Mouse (Mus musculus) liver, embryonic 16.5 days (tissue): Measurements from ENCODE around the gene Gm37240. TPM values are rescaled to one million over a fixed set of nuclear protein-coding genes. Genes with fewer than 3 reads are reported as not detected.

Experiments used
- ATAC-seq: fragments of 200-750 bp; cut with Nextera tagmentation; 2 replicates; pipeline ENCODE4 v1.8.0; 2017; ENCODE audit warnings: low read depth, mild to moderate bottlenecking, moderate number of reproducible peaks, moderate library complexity
- H3K27ac ChIP-seq: fragments of 300-500 bp; sonication (generic); 2 replicates; pipeline ENCODE4 v1.5.1; 2014; ENCODE audit warnings: mild to moderate bottlenecking, low read length
- H3K27me3 ChIP-seq: fragments of 300-500 bp; sonication (generic); 2 replicates; pipeline ENCODE4 v1.6.1; 2014; ENCODE audit warnings: low read depth, low read length, mixed read lengths; ENCODE audit not compliant: control insufficient read depth, insufficient read depth
- H3K36me3 ChIP-seq: fragments of 300-500 bp; sonication (generic); 2 replicates; pipeline ENCODE4 v1.6.1; 2014; ENCODE audit warnings: mild to moderate bottlenecking; ENCODE audit not compliant: control insufficient read depth, insufficient read depth
- H3K4me1 ChIP-seq: fragments of 300-500 bp; sonication (generic); 2 replicates; pipeline ENCODE4 v1.6.1; 2014; ENCODE audit warnings: low read depth, low read length, mixed read lengths; ENCODE audit not compliant: control insufficient read depth
- H3K4me2 ChIP-seq: fragments of 300-500 bp; sonication (generic); 2 replicates; pipeline ENCODE4 v1.6.1; 2014; ENCODE audit warnings: low read depth, low read length, mixed read lengths
- H3K4me3 ChIP-seq: fragments of 300-500 bp; sonication (generic); 2 replicates; pipeline ENCODE4 v1.5.1; 2014; ENCODE audit warnings: low read depth, mild to moderate bottlenecking, low read length
- H3K9ac ChIP-seq: fragments of 300-500 bp; sonication (generic); 2 replicates; pipeline ENCODE4 v1.6.1; 2014; ENCODE audit warnings: low read depth, low read length
- H3K9me3 ChIP-seq: fragments of 300-500 bp; sonication (generic); replicated peaks from 2 replicates; pipeline ENCODE4 v1.6.1; 2016; ENCODE audit warnings: low read length; ENCODE audit not compliant: control insufficient read depth
- WGBS: fragments of 180-500 bp; shearing (Covaris S2); extraction: QIAGEN DNeasy Blood & Tissue Kit; methylation state at CpG from one replicate; pipeline ENCODE4 v1.1.7; 2014; ENCODE audit not compliant: insufficient replicate concordance; 5-methylcytosine and 5-hydroxymethylcytosine counted together
- polyA plus RNA-seq: library from polyadenylated mRNA; unstranded; fragments of >200 nt; fragmentation: Nextera tagmentation; extraction: Ambion mirVana; gene quantifications from 2 replicates; pipeline ENCODE4 v1.2.1, GENCODE M21; 2015

Gm37240 gene
- polyA plus RNA-seq, 1 experiment from 2014 or later, result 0.65 TPM

DNA sequence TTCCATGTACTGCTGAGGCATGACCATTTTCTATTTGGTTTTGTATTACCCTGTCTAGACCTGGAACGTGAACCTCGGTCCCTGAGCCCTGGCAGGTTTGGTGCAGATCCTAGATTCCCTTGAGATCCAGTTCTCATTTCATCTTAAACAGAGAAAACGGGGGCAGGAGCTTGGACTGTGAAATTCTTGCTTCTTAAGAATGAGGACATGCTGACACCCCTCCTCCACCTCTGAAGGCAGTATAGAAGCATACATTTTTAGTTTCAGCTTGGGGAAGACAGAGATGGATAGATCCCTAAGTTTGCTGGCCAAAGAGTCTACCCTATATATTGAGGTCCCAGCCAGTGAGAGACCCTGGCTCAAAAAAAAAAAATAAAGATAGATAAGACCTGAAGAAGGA, 742.9 kb downstream of the Gm37240 start:
- Histone ChIP-seq H3K4me3 (no peak overlapping the region), H3K4me2 (no peak overlapping the region), H3K9ac (no peak overlapping the region), H3K4me1 (no peaks in the 10 kb centered on the region), H3K36me3 (no peaks in the 10 kb centered on the region), H3K9me3 (no peaks in the 10 kb centered on the region), H3K27ac (no peak overlapping the region), H3K27me3 (no peaks in the 10 kb centered on the region)
- WGBS, result 49% methylated on average over 3 of the region's 3 CpGs
- no peak for ATAC-seq

DNA sequence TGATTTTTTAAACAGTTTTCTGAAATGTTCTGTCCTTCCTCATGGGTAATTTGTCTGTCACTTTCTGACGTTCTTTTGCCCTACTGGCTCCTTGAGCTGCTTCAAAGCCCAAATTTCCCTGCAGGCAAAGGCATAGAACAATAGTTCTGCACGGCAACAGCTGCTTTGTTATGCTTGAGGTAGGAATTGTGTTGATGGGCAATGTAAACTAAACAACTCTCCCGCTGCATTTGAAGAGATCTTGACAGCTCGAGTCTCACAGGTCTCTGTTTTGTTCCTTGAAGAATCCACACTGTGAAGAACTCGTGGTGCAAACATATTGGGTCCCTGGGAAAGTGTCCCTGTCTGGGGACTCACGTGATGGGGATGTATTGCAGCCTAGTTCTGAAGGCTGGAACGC, 746.8 kb downstream of the Gm37240 start:
- Histone ChIP-seq H3K4me1 (no peaks in the 10 kb centered on the region), H3K36me3 (no peaks in the 10 kb centered on the region), H3K4me3 (no peak overlapping the region), H3K27me3 (no peaks in the 10 kb centered on the region), H3K9ac (no peak overlapping the region), H3K27ac (no peak overlapping the region), H3K9me3 (no peaks in the 10 kb centered on the region), H3K4me2 (no peak overlapping the region)
- ATAC-seq, result no peak
- 41% methylated on average over 7 of the region's 7 CpGs for WGBS

DNA sequence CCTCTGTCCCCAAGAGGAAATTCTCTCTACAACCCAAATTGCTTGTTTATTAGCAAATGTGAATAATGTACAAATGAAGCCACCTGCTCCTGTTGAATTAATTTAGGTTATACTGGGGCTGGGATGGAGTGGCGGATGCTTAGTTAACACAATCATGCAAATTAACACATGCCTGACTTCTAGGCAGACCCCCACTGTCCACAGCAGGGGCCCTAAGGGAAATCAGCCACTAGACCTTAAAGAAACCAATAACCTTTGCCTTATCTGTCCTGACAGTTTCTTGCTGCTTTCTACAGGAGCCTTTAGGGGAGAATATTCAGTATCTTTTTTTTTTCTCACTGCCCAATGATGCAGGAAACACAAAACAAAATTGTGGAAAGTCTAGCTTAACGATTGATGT, 748.9 kb downstream of the Gm37240 start:
- H3K9me3 ChIP-seq, result no peaks in the 10 kb centered on the region
- no peak for ATAC-seq
- H3K9ac ChIP-seq, result no peak overlapping the region
- H3K4me3 ChIP-seq, result no peak overlapping the region
- WGBS, result 51% methylated on average over 2 of the region's 2 CpGs
- no peak overlapping the region for H3K4me2 ChIP-seq
- H3K36me3 ChIP-seq, result no peaks in the 10 kb centered on the region
- H3K4me1 ChIP-seq, result no peaks in the 10 kb centered on the region
- no peak overlapping the region for H3K27ac ChIP-seq
- no peaks in the 10 kb centered on the region for H3K27me3 ChIP-seq

DNA sequence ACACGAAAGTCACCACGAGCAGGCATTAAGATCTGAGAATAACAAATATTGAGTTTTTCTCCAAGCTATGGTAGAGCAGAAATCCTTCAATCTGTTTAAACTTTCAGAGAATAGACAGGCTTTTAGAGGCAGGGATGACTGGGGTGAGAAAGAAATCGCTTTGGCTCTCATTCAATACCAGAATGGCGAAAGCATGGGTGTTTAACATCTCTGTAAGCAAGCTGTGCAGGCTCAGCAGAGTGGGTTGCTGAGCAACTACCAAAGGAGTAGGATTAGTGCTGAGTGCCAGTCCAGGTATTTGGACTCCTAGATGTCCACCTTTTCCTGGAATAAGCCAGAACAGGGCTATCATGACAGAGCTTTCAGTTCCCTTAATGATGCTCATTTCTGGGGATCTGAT, 753.8 kb downstream of the Gm37240 start:
- H3K27ac ChIP-seq, result no peak overlapping the region
- ATAC-seq, result no peak
- H3K9me3 ChIP-seq, result no peaks in the 10 kb centered on the region
- no peaks in the 10 kb centered on the region for H3K36me3 ChIP-seq
- H3K4me3 ChIP-seq, result no peak overlapping the region
- no peaks in the 10 kb centered on the region for H3K27me3 ChIP-seq
- H3K4me1 ChIP-seq, result no peaks in the 10 kb centered on the region
- 67% methylated on average over 4 of the region's 4 CpGs for WGBS
- no peak overlapping the region for H3K9ac ChIP-seq
- no peak overlapping the region for H3K4me2 ChIP-seq

GRCm38 (mm10) chr3:85131878-85132277, 755.4 kb downstream of the Gm37240 start:
- no peak overlapping the region for H3K4me2 ChIP-seq
- 58% methylated on average over 7 of the region's 7 CpGs for WGBS
- ATAC-seq, result no peak

GRCm38 (mm10) chr3:85128546-85128945, 758.8 kb downstream of the Gm37240 start:
- WGBS, result 61% methylated on average over 8 of the region's 8 CpGs
- Histone ChIP-seq H3K9me3 (no peaks in the 10 kb centered on the region), H3K9ac (no peak overlapping the region), H3K27me3 (no peaks in the 10 kb centered on the region), H3K4me3 (no peak overlapping the region), H3K4me2 (no peak overlapping the region), H3K4me1 (no peaks in the 10 kb centered on the region), H3K36me3 (no peaks in the 10 kb centered on the region), H3K27ac (no peak overlapping the region)
- no peak for ATAC-seq

More at GRCm38 (mm10) chr3:85131878-85132277, 755.4 kb downstream of the Gm37240 start:
- H3K27me3 ChIP-seq, result no peaks in the 10 kb centered on the region
- no peaks in the 10 kb centered on the region for H3K36me3 ChIP-seq
- no peak overlapping the region for H3K9ac ChIP-seq
- no peak overlapping the region for H3K4me3 ChIP-seq
- no peak overlapping the region for H3K27ac ChIP-seq
- H3K9me3 ChIP-seq, result no peaks in the 10 kb centered on the region
- no peaks in the 10 kb centered on the region for H3K4me1 ChIP-seq

DNA sequence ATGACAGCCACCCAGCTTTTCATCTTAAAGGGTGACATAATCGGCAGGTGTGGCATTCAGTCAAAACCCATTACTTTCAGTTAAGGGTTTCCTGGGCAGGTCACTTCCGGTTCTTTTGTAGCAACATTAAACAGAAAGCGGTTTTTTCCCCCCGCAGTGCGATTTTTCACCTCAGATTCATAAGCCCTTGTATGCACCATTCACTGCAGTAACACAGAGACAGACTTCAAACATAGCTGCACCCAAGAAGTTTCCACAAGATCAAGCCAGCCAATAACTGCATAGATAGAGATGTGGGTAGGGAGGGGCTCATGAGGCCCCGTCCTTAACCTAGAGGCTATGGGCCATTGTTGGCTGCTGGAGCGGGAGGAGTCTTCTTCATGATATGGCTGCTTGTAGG, 760.3 kb downstream of the Gm37240 start:
- ATAC-seq, result no peak
- no peak overlapping the region for H3K4me3 ChIP-seq
- H3K4me2 ChIP-seq, result no peak overlapping the region
- no peaks in the 10 kb centered on the region for H3K36me3 ChIP-seq
- H3K27me3 ChIP-seq, result no peaks in the 10 kb centered on the region
- 57% methylated on average over 7 of the region's 7 CpGs for WGBS
- H3K27ac ChIP-seq, result no peak overlapping the region
- no peaks in the 10 kb centered on the region for H3K4me1 ChIP-seq
- H3K9me3 ChIP-seq, result no peaks in the 10 kb centered on the region
- H3K9ac ChIP-seq, result no peak overlapping the region

DNA sequence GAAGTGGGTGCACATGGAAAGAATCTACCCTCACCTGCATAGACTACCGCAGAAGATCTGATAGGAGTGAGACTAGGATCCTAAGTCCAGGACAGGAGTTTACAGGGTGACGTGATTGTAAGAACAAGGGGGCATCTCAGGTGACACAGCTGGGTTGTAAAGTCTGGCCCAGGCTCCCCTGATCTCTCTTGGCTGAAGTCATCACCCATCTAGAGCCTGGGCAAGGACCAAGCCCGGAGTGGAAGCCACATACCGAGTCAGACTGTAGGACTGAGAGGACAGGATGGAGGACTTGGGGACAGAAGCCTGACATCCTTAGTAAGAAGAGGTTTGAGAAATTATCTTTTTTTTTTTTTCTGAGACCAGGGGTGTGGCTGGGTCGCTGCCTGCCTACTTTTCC, 761.8 kb downstream of the Gm37240 start:
- Histone ChIP-seq H3K27me3 (no peaks in the 10 kb centered on the region), H3K4me2 (no peak overlapping the region), H3K27ac (no peak overlapping the region), H3K4me3 (no peak overlapping the region), H3K9ac (no peak overlapping the region), H3K36me3 (no peaks in the 10 kb centered on the region), H3K9me3 (no peaks in the 10 kb centered on the region), H3K4me1 (no peaks in the 10 kb centered on the region)
- ATAC-seq, result no peak
- 63% methylated on average over 5 of the region's 5 CpGs for WGBS

DNA sequence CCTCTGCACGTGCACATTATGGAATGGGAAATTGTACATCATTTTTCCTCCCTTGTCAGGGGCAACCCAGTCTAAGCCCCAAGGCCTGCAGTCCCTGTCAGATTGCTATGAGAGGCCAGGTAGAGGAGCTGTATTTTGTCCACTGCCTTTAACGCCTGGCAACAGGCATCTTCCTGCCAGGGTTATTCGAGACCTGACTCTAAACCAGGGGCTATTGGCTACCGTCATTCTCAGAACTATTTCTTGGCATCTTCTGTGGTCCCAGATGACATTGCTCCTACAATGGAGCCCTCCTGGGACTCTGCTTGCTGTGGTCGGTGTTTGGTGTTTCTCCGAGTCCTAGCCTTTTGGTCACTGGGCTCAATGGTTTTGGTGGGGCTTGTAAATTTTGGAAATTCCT, 762.4 kb downstream of the Gm37240 start:
- H3K9ac ChIP-seq, result no peak overlapping the region
- H3K27me3 ChIP-seq, result no peaks in the 10 kb centered on the region
- H3K9me3 ChIP-seq, result no peaks in the 10 kb centered on the region
- H3K4me2 ChIP-seq, result no peak overlapping the region
- 67% methylated on average over 6 of the region's 6 CpGs for WGBS
- no peak for ATAC-seq
- no peak overlapping the region for H3K27ac ChIP-seq
- no peak overlapping the region for H3K4me3 ChIP-seq
- H3K4me1 ChIP-seq, result no peaks in the 10 kb centered on the region
- H3K36me3 ChIP-seq, result no peaks in the 10 kb centered on the region

- Histone ChIP-seq H3K4me1 (no peaks in the 10 kb centered on the region), H3K27me3 (no peaks in the 10 kb centered on the region), H3K27ac (no peak overlapping the region), H3K36me3 (no peaks in the 10 kb centered on the region), H3K9ac (no peak overlapping the region), H3K4me2 (no peak overlapping the region), H3K4me3 (no peak overlapping the region), H3K9me3 (no peaks in the 10 kb centered on the region)
- no peak for ATAC-seq
- 73% methylated on average over 7 of the region's 7 CpGs for WGBS
Observed at GRCm38 (mm10) chr3:85124410-85124809, 762.9 kb downstream of the Gm37240 start.
